In the genomic region with DNA sequence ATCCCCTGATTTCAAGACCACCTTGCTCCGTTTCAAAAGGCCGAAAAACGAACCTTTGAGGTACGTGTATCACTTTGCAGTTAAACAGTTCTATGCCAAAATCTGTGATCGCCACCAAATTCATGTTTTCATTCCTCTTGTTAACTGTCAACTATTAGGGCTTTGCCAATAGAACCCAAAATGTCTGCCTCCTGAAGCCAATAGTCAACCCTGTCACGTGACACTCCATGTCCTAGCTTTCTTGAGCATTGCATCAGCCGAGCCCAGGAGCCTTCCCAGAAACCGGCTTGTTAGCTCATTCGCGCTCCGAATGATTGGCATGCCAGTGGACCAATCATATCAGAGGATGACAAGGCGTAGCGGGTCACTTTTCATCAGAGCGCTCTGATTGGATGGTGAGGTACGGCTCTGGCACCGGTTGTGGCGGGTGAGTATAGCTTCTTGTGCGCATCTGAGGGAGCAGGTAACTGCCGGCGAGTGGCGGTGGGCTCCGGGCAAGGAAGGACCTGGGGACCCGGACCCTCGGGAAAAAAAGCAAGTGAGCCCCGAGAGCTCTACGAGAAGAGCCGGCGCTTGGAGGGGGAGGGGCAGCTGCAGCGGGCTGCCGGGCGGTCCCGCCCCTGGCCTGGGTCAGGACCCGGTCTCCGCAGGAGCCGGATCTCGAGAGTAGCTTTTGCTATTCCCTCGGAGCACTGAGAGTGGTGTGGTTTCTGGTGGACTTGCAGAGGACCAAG, we compare ENCODE assay signal across 8 mouse cellular contexts. TPM values are rescaled to one million over a fixed set of nuclear protein-coding genes. Genes with fewer than 3 reads are reported as not detected.
DNase-seq lines count a peak whose midpoint lies in the region; ATAC-seq lines count a peak whose summit lies in the region.

No protein-coding gene starts in this region.

- peak overlapping the region; percentile 77 for H3K4me3 ChIP-seq in intestine, embryonic 14.5 days (ENCODE audit: low read depth, low read length)

- intact Hi-C loops in left cerebral cortex, postnatal 14 days (cut with DNase I) = no loop called here

- H3K27me3 ChIP-seq in intestine, embryonic 14.5 days (replicated peaks; ENCODE audit: control insufficient read depth, insufficient read depth, low read length) = no peaks in the 10 kb centered on the region

- DNase-seq in adrenal gland, adult 18-20 months (ENCODE audit: low spot score in 2 of 2) = peak; percentile 82 to 92
- peak; percentile 99 for DNase-seq in embryo, embryonic 11 days
- DNase-seq in gastrocnemius, postnatal 25 days = peak; percentile 98
- peak; percentile 95 for DNase-seq in intestine, embryonic 14.5 days (ENCODE audit: low spot score)
- DNase-seq in left cerebral cortex, postnatal 14 days (ENCODE audit: low spot score in 2 of 2) = peak; percentile 100
- DNase-seq in mesoderm, embryonic 11.5 days (ENCODE audit: low read depth, low spot score) = peak; percentile 100
- DNase-seq in right cerebral cortex, postnatal 36 days (ENCODE audit: low spot score in 2 of 2) = peak; percentile 98 to 99
- DNase-seq in yolk sac, embryonic 10.5 days (ENCODE audit: low spot score) = peak; percentile 99

- peak; percentile 99 for ATAC-seq in intestine, embryonic 14.5 days (replicated peaks; ENCODE audit: low FRiP score, low TSS enrichment, low read depth)

- 5% methylated on average over 37 of the region's 37 CpGs for WGBS in intestine, embryonic 14.5 days

- H3K9me3 ChIP-seq in intestine, embryonic 14.5 days (ENCODE audit: control insufficient read depth, low read length) = no peaks in the 10 kb centered on the region

- peak overlapping the region; percentile 81 for H3K9ac ChIP-seq in intestine, embryonic 14.5 days (ENCODE audit: low read length)

- peaks cover 22% of the 10 kb centered on the region for H3K36me3 ChIP-seq in intestine, embryonic 14.5 days (ENCODE audit: control insufficient read depth, insufficient read depth, low read length)

- peaks cover 11% of the 10 kb centered on the region for H3K4me1 ChIP-seq in intestine, embryonic 14.5 days (replicated peaks; ENCODE audit: control insufficient read depth, insufficient read depth, low read length)

- H3K4me2 ChIP-seq in intestine, embryonic 14.5 days (ENCODE audit: low read length) = peak overlapping the region; percentile 79

- H3K27ac ChIP-seq in intestine, embryonic 14.5 days (ENCODE audit: low read depth) = peak overlapping the region; percentile 72

RNA-seq across cellular contexts. Expression of a gene that starts 0.7 kb away (rescaled TPM):
- 100 to 1,000 TPM in 1 of 2 experiments, 10 to 100 TPM in 1; 81.9 to 140 TPM for total RNA-seq in adrenal gland, adult 18-20 months (2021)
- 10 to 100 TPM; 38.8 to 47.1 TPM for total RNA-seq in gastrocnemius, postnatal 25 days (2021)
- polyA plus RNA-seq in intestine, embryonic 14.5 days (2014; fragmentation: Nextera tagmentation; extraction: Ambion mirVana) = 52.7 and 55.5 TPM in 2 replicates
- 10 to 100 TPM; 94.1 to 98.8 TPM for total RNA-seq in left cerebral cortex, postnatal 14 days (2021)

RNA-seq across cellular contexts. Expression of a gene that starts 2.1 kb away (rescaled TPM):
- total RNA-seq in adrenal gland, adult 18-20 months (2021) = 10 to 100 TPM in 1 of 2 experiments, 1 to 10 TPM in 1; 9.4 to 10.0 TPM
- total RNA-seq in gastrocnemius, postnatal 25 days (2021) = 10 to 100 TPM; 11.4 to 11.5 TPM
- 7.0 and 7.3 TPM in 2 replicates for polyA plus RNA-seq in intestine, embryonic 14.5 days (2014; fragmentation: Nextera tagmentation; extraction: Ambion mirVana)
- total RNA-seq in left cerebral cortex, postnatal 14 days (2021) = 10 to 100 TPM; 28.9 to 29.0 TPM

RNA-seq across cellular contexts. Expression of a gene that starts 22.5 kb away (rescaled TPM):
- total RNA-seq in adrenal gland, adult 18-20 months (2021) = not detected
- not detected for total RNA-seq in gastrocnemius, postnatal 25 days (2021)
- 27.7 and 34.5 TPM in 2 replicates for polyA plus RNA-seq in intestine, embryonic 14.5 days (2014; fragmentation: Nextera tagmentation; extraction: Ambion mirVana)
- total RNA-seq in left cerebral cortex, postnatal 14 days (2021) = not detected

RNA-seq across cellular contexts. Expression of a gene that starts 36.0 kb away (rescaled TPM):
- total RNA-seq in adrenal gland, adult 18-20 months (2021) = 10 to 100 TPM; 37.2 to 37.3 TPM
- 10 to 100 TPM; 24.2 to 27.0 TPM for total RNA-seq in gastrocnemius, postnatal 25 days (2021)
- 19.8 and 20.4 TPM in 2 replicates for polyA plus RNA-seq in intestine, embryonic 14.5 days (2014; fragmentation: Nextera tagmentation; extraction: Ambion mirVana)
- 10 to 100 TPM; 31.7 to 32.6 TPM for total RNA-seq in left cerebral cortex, postnatal 14 days (2021)

RNA-seq across cellular contexts. Expression of a gene that starts 58.6 kb away (rescaled TPM):
- total RNA-seq in adrenal gland, adult 18-20 months (2021) = not detected
- total RNA-seq in gastrocnemius, postnatal 25 days (2021) = under 1 TPM; 0.64 to 0.88 TPM
- not detected in 2 replicates for polyA plus RNA-seq in intestine, embryonic 14.5 days (2014; fragmentation: Nextera tagmentation; extraction: Ambion mirVana)
- 1 to 10 TPM in 1 of 2 experiments, under 1 TPM in 1; 0.75 to 1.2 TPM for total RNA-seq in left cerebral cortex, postnatal 14 days (2021)

Comparison
In these comparisons a context has a peak if more than half of its experiments do, and no peak if none do; other contexts are left out.
1. Peak in every context shown above with its lines: DNase-seq, ATAC-seq, H3K4me3 ChIP-seq and H3K27ac ChIP-seq.